8 mouse cellular contexts compared by ENCODE assay signal in genomic region chr11:98357396-98358160, GRCm38 (mm10). TPM values are rescaled to one million over a fixed set of nuclear protein-coding genes. Genes with fewer than 3 reads are reported as not detected.
DNase-seq lines count a peak whose midpoint lies in the region; ATAC-seq and TF ChIP-seq lines count a peak whose summit lies in the region.

No protein-coding gene starts in this region.

- H3K27me3 ChIP-seq in testis, adult 2 months (ENCODE audit: control insufficient read depth, insufficient read depth, low read length): no peaks in the 10 kb centered on the region
- peaks cover 3% of the 10 kb centered on the region; the same call in 1 of the 2 replicates for H3K27me3 ChIP-seq in forebrain, embryonic 15.5 days
- H3K27me3 ChIP-seq in limb, embryonic 15.5 days: peaks cover 16% of the 10 kb centered on the region

- TF ChIP-seq POLR2A in testis, adult 2 months (IDR thresholded peaks at IDR 0.05; ENCODE audit: control insufficient read depth, low read depth, low read length): no peak
- TF ChIP-seq POLR2A in olfactory bulb, adult 2 months (IDR thresholded peaks at IDR 0.05; ENCODE audit: insufficient read depth, low read depth, low read length): no peak

- no peak for TF ChIP-seq CTCF in testis, adult 2 months (IDR thresholded peaks at IDR 0.05; ENCODE audit: control insufficient read depth, insufficient read depth, insufficient replicate concordance, low read depth, low read length)
- no peak for TF ChIP-seq CTCF in olfactory bulb, adult 2 months (IDR thresholded peaks at IDR 0.05; ENCODE audit: insufficient read depth, low read depth, low read length)

- H3K4me1 ChIP-seq in testis, adult 2 months (ENCODE audit: control insufficient read depth, insufficient read depth, low read length): peaks cover 9% of the 10 kb centered on the region
- peaks cover 31% of the 10 kb centered on the region for H3K4me1 ChIP-seq in forebrain, embryonic 15.5 days
- H3K4me1 ChIP-seq in limb, embryonic 15.5 days: peaks cover 50% of the 10 kb centered on the region
- peaks cover 25% of the 10 kb centered on the region for H3K4me1 ChIP-seq in olfactory bulb, adult 2 months (ENCODE audit: control insufficient read depth, insufficient read depth, low read length)

- peak overlapping the region; percentile 97 for H3K4me3 ChIP-seq in testis, adult 2 months (ENCODE audit: control insufficient read depth, low read depth, low read length)
- peak overlapping the region; percentile 78 for H3K4me3 ChIP-seq in forebrain, embryonic 15.5 days
- peak overlapping the region; percentile 66 for H3K4me3 ChIP-seq in limb, embryonic 15.5 days
- peak overlapping the region; percentile 44 for H3K4me3 ChIP-seq in olfactory bulb, adult 2 months (ENCODE audit: insufficient read depth, low read depth, low read length)

- H3K9ac ChIP-seq in forebrain, embryonic 15.5 days (replicated peaks): peak overlapping the region; percentile 47
- H3K9ac ChIP-seq in limb, embryonic 15.5 days: peak overlapping the region; percentile 11

- 12% methylated on average over 13 of the region's 13 CpGs for WGBS in forebrain, embryonic 15.5 days
- WGBS in limb, embryonic 15.5 days: 8% methylated on average over 13 of the region's 13 CpGs
- 13% methylated on average over 13 of the region's 13 CpGs for WGBS in olfactory bulb, adult 2 months

- peak overlapping the region; percentile 63 for H3K27ac ChIP-seq in testis, adult 2 months (ENCODE audit: control insufficient read depth, insufficient read depth, low read depth, low read length)
- peak overlapping the region; percentile 89 for H3K27ac ChIP-seq in forebrain, embryonic 15.5 days (replicated peaks)
- H3K27ac ChIP-seq in limb, embryonic 15.5 days: peak overlapping the region; percentile 71
- no peak overlapping the region for H3K27ac ChIP-seq in olfactory bulb, adult 2 months (ENCODE audit: insufficient read depth, low read depth, low read length)

- H3K4me2 ChIP-seq in forebrain, embryonic 15.5 days (replicated peaks): peak overlapping the region; percentile 68
- peak overlapping the region; percentile 67 for H3K4me2 ChIP-seq in limb, embryonic 15.5 days

- H3K36me3 ChIP-seq in testis, adult 2 months (ENCODE audit: control insufficient read depth, insufficient read depth, low read length): no peaks in the 10 kb centered on the region
- H3K36me3 ChIP-seq in forebrain, embryonic 15.5 days: no peaks in the 10 kb centered on the region
- H3K36me3 ChIP-seq in limb, embryonic 15.5 days: 0 out of 2 replicates have a peak, but pooled peaks cover 4% of the 10 kb centered on the region

- DNase-seq in testis, postnatal 10 days (ENCODE audit: low spot score): no peak
- no peak for DNase-seq in adipocyte (ENCODE audit: low spot score)
- no peak for DNase-seq in cerebellum, postnatal 25 days
- no peak for DNase-seq in right cerebral cortex, postnatal 25 days

- H3K9me3 ChIP-seq in forebrain, embryonic 15.5 days: no peaks in the 10 kb centered on the region
- no peaks in the 10 kb centered on the region for H3K9me3 ChIP-seq in limb, embryonic 15.5 days

- ATAC-seq in forebrain, embryonic 15.5 days (replicated peaks): peak; percentile 7
- ATAC-seq in limb, embryonic 15.5 days (ENCODE audit: insufficient number of reproducible peaks, low FRiP score, low TSS enrichment, low read depth): no peak

RNA-seq across cellular contexts. Expression of gene Stard3, which starts 0.6 kb away (rescaled TPM):
- 24.3 and 26.9 TPM in 2 replicates for polyA plus RNA-seq in testis, adult 2 months (2012; rRNA removed)
- polyA plus RNA-seq in forebrain, embryonic 15.5 days (2015; fragmentation: Nextera tagmentation; extraction: Ambion mirVana): 53.2 and 56.5 TPM in 2 replicates
- polyA plus RNA-seq in limb, embryonic 15.5 days (2015; fragmentation: Nextera tagmentation; extraction: Ambion mirVana): 36.6 and 40.1 TPM in 2 replicates
- not detected in 2 replicates for polyA plus RNA-seq in olfactory bulb, adult 2 months (2012; ENCODE audit: insufficient read depth, insufficient read length, low replicate concordance, missing spikeins)

RNA-seq across cellular contexts. Expression of gene Ppp1r1b, which starts 9.4 kb away (rescaled TPM):
- polyA plus RNA-seq in testis, adult 2 months (2012; rRNA removed): 0.58 and 1.1 TPM in 2 replicates
- polyA plus RNA-seq in forebrain, embryonic 15.5 days (2015; fragmentation: Nextera tagmentation; extraction: Ambion mirVana): 49.6 and 60.4 TPM in 2 replicates
- polyA plus RNA-seq in limb, embryonic 15.5 days (2015; fragmentation: Nextera tagmentation; extraction: Ambion mirVana): 3.7 and 4.3 TPM in 2 replicates
- polyA plus RNA-seq in olfactory bulb, adult 2 months (2012; ENCODE audit: insufficient read depth, insufficient read length, low replicate concordance, missing spikeins): not detected in 2 replicates

RNA-seq across cellular contexts. Expression of gene Tcap, which starts 26.0 kb away (rescaled TPM):
- polyA plus RNA-seq in testis, adult 2 months (2012; rRNA removed): 0.19 TPM in 1 of 2 replicates, not detected in the other
- 0.18 and 0.20 TPM in 2 replicates for polyA plus RNA-seq in forebrain, embryonic 15.5 days (2015; fragmentation: Nextera tagmentation; extraction: Ambion mirVana)
- polyA plus RNA-seq in limb, embryonic 15.5 days (2015; fragmentation: Nextera tagmentation; extraction: Ambion mirVana): 18.1 and 45.8 TPM in 2 replicates
- not detected in 2 replicates for polyA plus RNA-seq in olfactory bulb, adult 2 months (2012; ENCODE audit: insufficient read depth, insufficient read length, low replicate concordance, missing spikeins)

RNA-seq across cellular contexts. Expression of gene Neurod2, which starts 28.1 kb away (rescaled TPM):
- polyA plus RNA-seq in testis, adult 2 months (2012; rRNA removed): not detected in 2 replicates
- 142 and 148 TPM in 2 replicates for polyA plus RNA-seq in forebrain, embryonic 15.5 days (2015; fragmentation: Nextera tagmentation; extraction: Ambion mirVana)
- not detected in 2 replicates for polyA plus RNA-seq in limb, embryonic 15.5 days (2015; fragmentation: Nextera tagmentation; extraction: Ambion mirVana)
- polyA plus RNA-seq in olfactory bulb, adult 2 months (2012; ENCODE audit: insufficient read depth, insufficient read length, low replicate concordance, missing spikeins): not detected in 2 replicates

RNA-seq across cellular contexts. Expression of gene Pnmt, which starts 28.7 kb away (rescaled TPM):
- polyA plus RNA-seq in testis, adult 2 months (2012; rRNA removed): 0.35 and 4.7 TPM in 2 replicates
- polyA plus RNA-seq in forebrain, embryonic 15.5 days (2015; fragmentation: Nextera tagmentation; extraction: Ambion mirVana): 0.42 and 0.70 TPM in 2 replicates
- polyA plus RNA-seq in limb, embryonic 15.5 days (2015; fragmentation: Nextera tagmentation; extraction: Ambion mirVana): 1.6 TPM in 2 replicates
- not detected in 2 replicates for polyA plus RNA-seq in olfactory bulb, adult 2 months (2012; ENCODE audit: insufficient read depth, insufficient read length, low replicate concordance, missing spikeins)

Comparison
In these comparisons a context has a peak if more than half of its experiments do, and no peak if none do; other contexts are left out.
1. H3K4me3 ChIP-seq: peak in every context shown above with its lines; median percentile 97 in testis, adult 2 months; 78 in forebrain, embryonic 15.5 days; 66 in limb, embryonic 15.5 days; 44 in olfactory bulb, adult 2 months.
2. RNA of gene Stard3, which starts 0.6 kb away (polyA plus RNA-seq): 53.2 to 56.5 TPM in forebrain, embryonic 15.5 days, 36.6 to 40.1 TPM in limb, embryonic 15.5 days and 24.3 to 26.9 TPM in testis, adult 2 months; not detected in olfactory bulb, adult 2 months; every median in the first group is over 10 times any median in the second.
3. RNA of gene Tcap, which starts 26.0 kb away (polyA plus RNA-seq): 18.1 to 45.8 TPM in limb, embryonic 15.5 days; 0.18 to 0.20 TPM in forebrain, embryonic 15.5 days, 0.19 TPM in testis, adult 2 months and not detected in olfactory bulb, adult 2 months; every median in the first group is over 10 times any median in the second.